Mouse (Mus musculus) lung, postnatal 14 days (tissue): ENCODE results near the gene Llgl2.
"Not testable (repeated sequence)": the region's sequence is repeated elsewhere in the genome, so short reads cannot be mapped to it uniquely, and the experiment has no call there.

Source experiments
- DNase-seq: peaks from one replicate; pipeline ENCODE4 v3.0.0; 2021

The Llgl2 gene

DNA sequence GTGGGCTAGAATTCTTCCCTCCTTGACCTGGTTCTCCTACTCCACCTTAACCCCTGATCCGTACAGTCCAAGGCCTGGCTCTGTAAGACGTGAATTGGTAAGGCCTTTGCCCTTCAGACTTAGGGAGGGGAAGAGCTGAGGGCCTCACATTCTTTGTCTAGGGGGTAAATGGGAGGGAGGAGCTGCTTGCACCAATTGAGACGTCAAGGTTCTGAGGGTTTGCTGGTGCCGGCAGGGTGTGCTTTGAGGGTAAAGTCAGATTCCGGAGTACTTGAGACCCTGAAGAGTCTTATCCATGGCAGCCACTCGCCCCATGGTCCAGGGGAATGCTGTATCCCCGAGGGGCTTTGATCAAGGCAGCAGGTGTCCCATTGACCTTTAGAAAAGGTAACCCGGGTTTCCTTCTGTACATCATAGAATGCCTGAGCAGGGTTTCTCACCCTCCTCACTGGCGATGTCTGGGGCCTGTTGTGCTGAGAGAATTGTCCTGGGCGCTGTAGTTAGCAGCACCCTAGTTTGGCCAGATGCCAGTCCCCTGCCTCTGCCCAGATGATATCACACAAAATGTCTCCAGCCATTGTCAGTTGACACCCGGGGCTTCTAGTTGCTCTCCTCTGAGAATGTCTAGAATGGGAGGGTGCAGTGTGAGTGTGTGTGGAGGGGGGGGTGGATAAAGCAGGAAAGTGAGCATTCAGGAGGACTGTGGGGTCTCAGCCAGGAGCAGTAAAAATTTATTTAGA, 13.0 kb downstream of the Llgl2 start:
- DNase-seq: no peak

DNA sequence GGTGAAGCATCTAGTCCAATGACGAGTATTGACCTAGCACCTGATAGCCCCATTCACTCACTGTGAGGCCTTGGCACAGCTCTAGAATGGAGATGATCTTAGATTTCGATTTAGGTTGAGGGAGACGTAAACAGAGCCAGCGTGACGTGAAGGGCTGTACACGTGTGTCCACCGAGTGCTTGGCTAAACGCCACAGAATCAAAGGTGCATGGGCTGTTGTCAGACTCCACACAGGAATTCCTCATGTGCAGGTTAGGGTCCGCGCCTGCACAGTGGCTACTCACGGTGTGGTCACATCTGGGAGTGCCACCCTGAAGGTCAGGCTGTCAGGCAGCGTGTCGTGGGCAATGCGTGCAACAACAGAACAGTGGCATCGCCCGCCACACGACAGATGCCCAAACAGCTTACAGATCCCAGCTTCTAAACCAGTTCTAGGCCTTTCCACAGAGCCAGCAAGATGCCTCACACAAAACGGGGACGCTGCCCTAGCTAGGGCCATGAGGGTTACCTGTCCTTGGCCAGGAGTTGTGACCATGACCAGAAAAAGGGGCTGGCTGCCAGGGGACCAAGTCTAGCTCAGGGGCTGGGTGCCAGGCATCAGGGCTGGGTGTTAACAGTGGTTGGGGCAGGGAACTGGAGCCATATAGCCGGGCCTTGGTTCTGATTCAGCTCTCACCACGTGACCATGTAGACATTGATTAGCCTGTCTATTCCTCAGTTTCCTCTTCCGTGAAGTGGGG, 13.9 kb downstream of the Llgl2 start:
- DNase-seq: no peak

DNA sequence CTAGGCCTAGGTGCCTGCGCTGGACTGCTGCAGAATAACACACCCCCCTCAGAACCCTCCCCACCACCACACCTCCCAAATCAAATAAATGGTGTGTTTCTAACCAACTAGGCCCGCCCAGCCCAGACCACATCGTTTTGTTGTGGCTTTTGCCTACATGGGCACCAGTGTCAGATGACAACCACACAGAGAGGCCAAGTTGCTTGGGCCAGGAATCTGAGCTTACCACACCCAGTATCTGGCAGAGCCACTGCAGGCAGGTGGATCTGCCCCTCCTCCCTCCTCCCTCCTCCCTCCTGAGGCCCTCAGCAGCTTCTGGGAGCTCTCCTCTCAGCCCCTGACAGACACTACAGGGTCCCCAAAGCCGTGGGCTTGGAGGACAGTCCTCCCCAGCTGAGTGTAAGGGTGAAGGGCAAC, 15.1 kb downstream of the Llgl2 start:
- DNase-seq: peak; percentile 41

DNA sequence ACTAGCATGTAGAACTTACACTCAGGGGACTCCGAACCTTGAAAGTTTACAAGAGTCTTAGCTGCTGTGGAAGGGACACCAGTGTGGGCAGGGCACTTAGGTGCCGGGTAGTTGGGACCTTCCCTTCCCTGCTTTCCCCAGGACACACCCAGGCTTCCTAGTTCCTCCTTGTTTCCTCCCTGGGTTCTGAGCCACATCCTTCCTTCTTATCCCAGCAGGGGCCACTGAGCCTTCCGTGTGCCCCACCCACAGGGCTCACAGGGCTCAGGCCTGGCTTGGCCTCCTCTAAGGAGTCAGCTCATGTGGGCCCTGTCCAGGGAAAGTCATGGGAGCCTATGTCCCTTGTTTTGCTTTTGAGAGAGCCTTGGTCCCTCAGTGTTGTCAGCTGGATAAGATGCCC, 15.9 kb downstream of the Llgl2 start:
- DNase-seq: no peak

DNA sequence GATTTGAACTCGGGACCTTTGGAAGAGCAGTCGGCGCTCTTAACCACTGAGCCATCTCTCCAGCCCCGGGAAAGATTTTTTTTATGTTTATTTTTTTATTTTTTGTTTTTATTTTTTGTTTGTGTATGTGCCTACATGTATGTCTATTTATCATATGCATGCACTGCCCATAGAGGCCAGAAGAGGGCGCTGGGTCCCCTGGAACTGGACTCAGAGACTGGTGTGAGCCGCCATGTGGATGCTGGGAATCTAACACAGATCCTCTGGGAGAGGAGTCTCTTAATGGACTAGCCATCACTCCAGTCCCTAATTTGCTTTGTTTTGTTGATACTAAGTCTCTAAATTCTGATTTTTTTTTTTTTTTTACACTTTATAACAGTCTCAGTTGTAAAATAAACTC, 17.2 kb downstream of the Llgl2 start:
- DNase-seq: no peak

DNA sequence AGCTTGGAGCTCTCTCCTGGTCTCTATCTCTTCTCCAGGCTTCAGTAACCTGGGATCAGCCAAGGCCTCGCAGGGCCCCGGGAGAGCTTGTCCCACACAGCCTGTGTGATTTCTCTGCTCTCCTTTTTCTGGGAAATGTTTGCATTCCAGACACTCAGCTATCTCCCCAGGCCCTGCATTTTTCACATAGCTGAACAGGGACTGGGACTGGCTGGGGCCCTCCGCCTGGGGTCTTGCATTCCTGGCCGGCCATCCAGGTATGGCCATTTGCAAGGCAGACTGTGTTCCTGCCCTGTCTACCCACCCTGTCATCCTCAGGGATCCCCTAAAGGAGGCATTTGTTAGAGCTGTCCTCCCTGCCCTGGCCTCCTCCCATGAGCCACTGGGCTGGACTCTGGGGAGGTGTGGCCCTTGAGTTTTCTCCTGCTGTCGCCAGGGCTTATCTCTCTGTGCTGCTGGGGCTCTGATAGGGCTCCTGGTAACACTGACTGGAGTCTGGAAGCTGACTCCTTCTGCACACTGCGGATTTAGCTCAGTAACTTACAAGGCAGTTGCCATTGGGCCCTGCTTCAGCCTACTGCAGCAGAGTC, 18.2 kb downstream of the Llgl2 start:
- DNase-seq: peak; percentile 33

GRCm38 (mm10) chr11:115843141-115843890, 19.5 kb downstream of the Llgl2 start:
- DNase-seq: no peak

GRCm38 (mm10) chr11:115843891-115844239, 20.0 kb downstream of the Llgl2 start:
- DNase-seq: no peak

DNA sequence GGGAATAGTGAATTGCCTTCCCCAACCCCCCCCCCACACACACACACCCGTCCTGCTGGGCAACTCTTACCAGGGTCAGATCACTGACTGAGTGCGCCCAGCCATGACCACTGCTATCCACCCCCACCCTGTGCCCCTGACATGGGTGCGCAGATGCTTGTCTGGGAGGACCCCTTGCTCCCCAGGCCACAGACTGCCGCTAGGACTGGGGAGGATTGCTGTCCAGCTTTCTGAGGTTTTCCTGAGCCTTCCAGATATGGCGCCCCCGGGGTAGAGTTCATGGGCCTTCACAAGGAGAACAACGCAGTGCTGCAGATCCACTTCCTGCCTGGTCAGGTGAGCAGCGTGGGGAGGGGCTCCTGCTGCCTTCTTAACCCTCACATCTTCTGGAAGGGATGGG, 20.4 kb downstream of the Llgl2 start:
- no peak for DNase-seq

GRCm38 (mm10) chr11:115845819-115846218, 22.0 kb downstream of the Llgl2 start:
- no peak for DNase-seq

DNA sequence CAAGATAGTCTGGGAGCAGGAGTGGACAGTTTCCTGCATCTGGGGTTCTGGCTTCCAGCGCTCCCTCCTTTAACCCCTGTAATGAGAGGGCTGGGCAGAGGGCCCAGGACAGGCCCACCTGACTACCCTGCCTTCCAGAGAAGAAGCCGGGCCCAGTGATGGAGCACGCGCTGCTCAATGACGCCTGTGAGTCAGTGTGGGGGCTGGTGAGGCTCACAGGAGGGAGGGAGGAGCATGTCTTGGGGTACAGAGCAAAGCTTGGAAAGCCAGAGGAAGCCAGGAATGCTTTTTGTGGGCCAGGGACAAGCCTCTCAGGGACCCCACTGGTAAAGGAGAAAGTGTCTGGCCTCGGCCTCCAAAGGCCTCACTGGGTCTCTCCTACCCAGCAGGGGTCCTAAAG, 30.8 kb downstream of the Llgl2 start:
- DNase-seq: no peak

- DNase-seq: not testable (repeated sequence)
Observed at GRCm38 (mm10) chr11:115857146-115857545, 33.3 kb downstream of the Llgl2 start.

DNA sequence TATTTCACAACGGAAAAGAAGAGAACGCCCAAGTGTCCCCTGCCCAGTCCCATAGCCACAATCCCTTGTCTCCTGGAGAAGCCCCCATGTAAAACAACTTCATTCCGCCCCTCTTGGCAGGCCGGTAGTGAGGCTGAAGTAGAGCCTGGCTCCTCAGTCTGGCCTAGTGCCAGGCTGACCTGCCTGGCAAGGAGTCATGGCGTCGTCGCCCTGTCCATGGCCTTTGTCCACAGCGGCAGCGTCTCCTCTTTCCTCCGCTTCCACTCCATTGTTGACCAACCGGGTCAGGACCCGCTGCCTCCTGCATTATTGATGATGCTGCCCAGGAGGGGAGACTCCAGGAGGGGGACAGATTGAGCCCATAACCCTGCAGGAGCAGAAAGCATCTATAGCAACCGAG, 34.1 kb downstream of the Llgl2 start:
- DNase-seq: no peak

- DNase-seq: no peak
Observed at GRCm38 (mm10) chr11:115858354-115858753, 34.5 kb downstream of the Llgl2 start, which contains the start of gene Myo15b. Gene Myo15b, plus strand, starts transcription at chr11:115858406.

DNA sequence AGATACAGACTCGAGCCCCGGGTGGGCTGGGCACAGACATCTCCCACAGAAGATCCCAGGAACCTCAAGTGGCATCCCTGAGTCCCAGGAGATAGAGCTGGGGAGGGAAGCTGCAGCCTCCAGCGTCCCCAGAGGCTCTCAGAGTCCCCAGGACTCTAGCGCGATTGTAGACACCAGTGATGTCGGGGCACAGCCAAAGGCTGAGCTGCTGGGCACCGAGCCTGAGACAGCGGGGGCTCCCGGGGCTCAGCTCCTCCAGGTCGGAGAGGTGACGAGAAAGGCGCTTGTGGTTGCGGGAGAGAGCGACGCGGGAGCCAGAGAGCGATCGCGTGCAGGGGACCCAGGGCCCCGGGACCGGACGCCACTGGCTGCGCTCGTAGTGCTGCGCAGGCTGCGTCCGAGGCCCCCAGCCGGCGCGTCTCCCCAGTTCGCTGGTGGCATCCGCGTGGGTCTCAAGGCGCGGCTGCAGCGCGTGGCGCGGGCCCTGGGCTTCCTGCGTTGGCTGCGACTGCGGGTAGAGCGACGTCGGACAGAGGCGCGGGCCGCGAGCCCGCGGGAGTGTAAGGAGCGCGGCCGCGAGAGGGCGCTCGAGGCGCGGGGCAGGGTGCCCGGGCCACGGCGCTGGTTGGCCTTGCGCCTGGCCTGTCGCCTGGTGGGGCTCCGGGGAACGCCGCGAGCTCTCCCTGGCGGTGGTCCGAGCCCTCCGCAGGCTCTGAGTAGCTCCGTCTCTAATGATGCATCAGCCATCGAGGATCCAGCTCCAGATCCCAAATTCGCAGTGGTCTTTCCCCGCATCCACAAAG, 35.5 kb downstream of the Llgl2 start:
- DNase-seq: peak; percentile 94

DNA sequence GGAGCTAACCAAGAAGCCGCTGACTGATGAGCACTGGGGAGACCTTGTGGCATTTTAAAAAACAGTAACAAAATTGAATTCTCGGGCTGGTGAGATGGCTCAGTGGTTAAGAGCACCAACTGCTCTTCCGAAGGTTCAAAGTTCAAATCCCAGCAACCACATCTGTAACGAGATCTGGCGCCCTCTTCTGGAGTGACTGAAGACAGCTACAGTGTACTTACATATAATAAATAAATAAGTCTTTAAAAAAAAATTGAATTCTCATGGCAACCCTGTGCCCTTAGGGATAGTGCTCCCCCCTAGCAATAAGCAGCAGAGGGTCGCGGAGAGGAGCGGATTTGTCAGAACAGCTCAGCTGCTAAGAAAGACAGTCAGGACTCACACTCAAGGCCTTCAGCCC, 40.0 kb downstream of the Llgl2 start:
- no peak for DNase-seq

GRCm38 (mm10) chr11:115869393-115869792, 45.5 kb downstream of the Llgl2 start:
- peak; percentile 11 for DNase-seq

DNA sequence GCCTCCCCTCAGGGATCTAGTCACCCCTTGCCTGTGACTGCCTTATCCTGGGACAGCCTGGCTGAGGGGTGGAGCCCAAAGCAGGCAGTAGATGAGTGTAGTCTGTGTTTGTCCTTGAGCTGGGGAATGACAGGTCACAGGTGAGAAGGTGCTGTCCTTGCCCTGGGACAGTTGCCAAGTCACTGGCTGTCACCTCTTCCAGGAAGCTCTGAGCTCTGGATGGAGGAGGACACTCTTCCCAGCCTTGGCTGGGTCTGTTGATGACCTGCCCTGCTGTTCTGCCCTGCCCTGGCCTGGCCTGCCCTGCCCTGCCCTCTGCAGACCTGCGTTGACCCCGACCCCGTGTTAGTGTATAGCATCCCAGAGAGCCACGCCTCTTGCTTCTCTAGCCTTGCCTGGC, 48.6 kb downstream of the Llgl2 start:
- no peak for DNase-seq

DNA sequence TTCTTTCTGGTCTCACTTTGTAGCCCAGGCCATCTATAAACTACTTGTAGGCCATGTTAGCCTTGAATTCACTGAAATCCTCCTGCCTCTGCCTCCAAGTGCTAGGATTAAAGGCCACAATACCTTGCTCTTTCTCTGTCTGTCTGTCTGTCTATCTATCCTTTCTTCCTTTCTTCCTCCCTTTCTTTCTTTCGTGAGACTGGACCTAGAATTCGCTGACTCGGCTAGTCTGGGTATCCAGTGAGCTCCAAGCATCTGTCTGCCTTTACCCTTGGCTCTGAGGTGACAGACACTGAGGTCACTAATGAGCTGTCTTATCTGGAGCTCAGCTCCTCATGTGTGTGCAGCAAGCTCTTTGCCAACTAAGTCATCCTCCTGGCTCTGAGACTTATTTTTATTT, 52.1 kb downstream of the Llgl2 start:
- no peak for DNase-seq

GRCm38 (mm10) chr11:115876438-115876837, 52.6 kb downstream of the Llgl2 start:
- DNase-seq: no peak

- no peak for DNase-seq
Observed at GRCm38 (mm10) chr11:115877174-115877755, 53.4 kb downstream of the Llgl2 start.

GRCm38 (mm10) chr11:115878071-115878470, 54.2 kb downstream of the Llgl2 start:
- DNase-seq: no peak
